ENCODE assay signal across 8 mouse cellular contexts in the genomic region with DNA sequence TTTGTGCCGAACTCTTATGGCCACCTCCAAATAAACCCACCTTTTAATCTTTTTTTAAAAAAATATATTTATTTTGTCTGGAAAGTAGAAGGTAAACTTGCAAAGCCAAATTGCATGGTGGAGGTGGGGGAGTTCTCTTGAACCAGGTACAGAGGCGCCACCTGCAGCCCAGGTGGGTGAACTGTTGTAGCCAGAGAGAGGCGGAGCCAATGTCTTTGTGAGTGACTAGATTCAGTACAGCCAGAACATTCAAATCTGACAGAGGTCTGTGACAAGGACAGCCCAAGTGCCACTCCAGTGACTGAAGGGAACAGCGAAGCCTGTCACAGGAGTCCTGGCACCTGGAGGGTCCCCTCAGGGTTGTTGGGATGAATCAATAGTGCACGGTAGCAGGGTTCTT.
A peak's percentile ranks its signal among the peaks of the same experiment; 100 is the strongest.
DNase-seq lines count a peak whose midpoint lies in the region; ATAC-seq lines count a peak whose summit lies in the region.

No protein-coding gene starts in this region.

- H3K4me3 ChIP-seq in neural tube, embryonic 15.5 days (replicated peaks) = no peak overlapping the region

- H3K9ac ChIP-seq in neural tube, embryonic 15.5 days (replicated peaks) = no peak overlapping the region

- H3K9me3 ChIP-seq in neural tube, embryonic 15.5 days (replicated peaks) = no peaks in the 10 kb centered on the region

- ATAC-seq in neutrophil, adult 5-6 weeks (ENCODE audit: extremely low read depth, insufficient number of reproducible peaks, low FRiP score, poor library complexity, severe bottlenecking) = peak; percentile 60; the same call in 1 of the 2 replicates
- no peak for ATAC-seq in neural tube, embryonic 15.5 days (ENCODE audit: low FRiP score)

- H3K4me2 ChIP-seq in neural tube, embryonic 15.5 days = no peak overlapping the region

- H3K27me3 ChIP-seq in neural tube, embryonic 15.5 days (replicated peaks) = no peaks in the 10 kb centered on the region

- no peaks in the 10 kb centered on the region for H3K4me1 ChIP-seq in neural tube, embryonic 15.5 days

- no peak overlapping the region for H3K27ac ChIP-seq in neural tube, embryonic 15.5 days (replicated peaks)

- peak; percentile 8 to 27 for DNase-seq in adrenal gland, adult 18-20 months (ENCODE audit: low spot score in 2 of 2)
- no peak for DNase-seq in adrenal gland, postnatal 4 days (ENCODE audit: low spot score in 2 of 2)
- peak; percentile 15 for DNase-seq in right cerebral cortex, adult 18-20 months
- no peak for DNase-seq in right cerebral cortex, postnatal 4 days
- DNase-seq in embryo, embryonic 10.5 days (ENCODE audit: low spot score) = peak; percentile 21
- peak; percentile 81 for DNase-seq in kidney, postnatal 10 days

- no peaks in the 10 kb centered on the region for H3K36me3 ChIP-seq in neural tube, embryonic 15.5 days

- WGBS in neural tube, embryonic 15.5 days = 69% methylated on average over 5 of the region's 5 CpGs

Comparison
In these comparisons a context has a peak if more than half of its experiments do, and no peak if none do; other contexts are left out.
1. DNase-seq: peak in adrenal gland, adult 18-20 months (2 of 2), right cerebral cortex, adult 18-20 months (single experiment), embryo, embryonic 10.5 days (single experiment) and kidney, postnatal 10 days (single experiment); none in adrenal gland, postnatal 4 days (0 of 2) and right cerebral cortex, postnatal 4 days (single experiment).